Mouse (Mus musculus) neutrophil, adult 59 days (primary cell): ENCODE data around the gene Glipr1. TPM values are rescaled to one million over a fixed set of nuclear protein-coding genes. Genes with fewer than 3 reads are reported as not detected.

Experiments used
- total RNA-seq, 2 experiments: library from RNA; stranded (reverse); gene quantifications; 1 replicate in 1 of 2; 2 replicates in 1 of 2; pipeline ENCODE4 v1.2.4; 2023

Gene Glipr1
- total RNA-seq: 100 to 1,000 TPM; 227 to 232 TPM

DNA sequence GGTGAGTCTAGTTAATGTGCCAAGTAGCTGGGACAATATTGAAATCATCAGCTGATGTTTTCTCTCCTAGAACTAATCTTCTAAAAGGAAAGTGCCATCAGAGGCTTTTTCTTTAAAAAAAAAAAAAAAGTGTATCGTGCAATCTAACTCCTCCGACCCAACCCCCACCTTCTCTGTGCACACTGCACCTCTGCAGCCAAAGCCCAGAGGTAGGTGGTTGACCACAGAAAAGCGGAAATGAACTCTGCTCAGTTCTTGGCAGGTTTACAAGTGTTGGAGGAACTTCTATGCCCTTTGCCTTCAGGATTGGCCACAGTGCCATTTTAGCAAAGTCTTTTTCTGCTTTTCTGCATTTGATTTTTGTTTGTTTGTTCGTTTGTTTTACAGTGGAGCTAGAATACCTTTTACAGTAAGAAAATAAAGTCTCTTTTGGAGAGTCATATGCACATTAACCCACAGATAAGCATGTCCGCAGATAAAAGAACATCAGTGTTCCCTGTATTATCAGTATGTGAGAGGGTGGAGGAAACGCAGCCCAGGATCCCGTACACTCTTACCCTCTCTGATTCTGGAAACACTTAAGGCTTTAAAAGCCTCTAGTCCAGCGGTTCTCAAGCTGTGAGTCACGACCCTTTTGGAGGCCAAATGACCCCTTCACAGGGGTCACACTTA lies at the start of gene Glipr1:
Glipr1 (minus strand) TSS at position 88 of the 672 bp plus-strand sequence.

DNA sequence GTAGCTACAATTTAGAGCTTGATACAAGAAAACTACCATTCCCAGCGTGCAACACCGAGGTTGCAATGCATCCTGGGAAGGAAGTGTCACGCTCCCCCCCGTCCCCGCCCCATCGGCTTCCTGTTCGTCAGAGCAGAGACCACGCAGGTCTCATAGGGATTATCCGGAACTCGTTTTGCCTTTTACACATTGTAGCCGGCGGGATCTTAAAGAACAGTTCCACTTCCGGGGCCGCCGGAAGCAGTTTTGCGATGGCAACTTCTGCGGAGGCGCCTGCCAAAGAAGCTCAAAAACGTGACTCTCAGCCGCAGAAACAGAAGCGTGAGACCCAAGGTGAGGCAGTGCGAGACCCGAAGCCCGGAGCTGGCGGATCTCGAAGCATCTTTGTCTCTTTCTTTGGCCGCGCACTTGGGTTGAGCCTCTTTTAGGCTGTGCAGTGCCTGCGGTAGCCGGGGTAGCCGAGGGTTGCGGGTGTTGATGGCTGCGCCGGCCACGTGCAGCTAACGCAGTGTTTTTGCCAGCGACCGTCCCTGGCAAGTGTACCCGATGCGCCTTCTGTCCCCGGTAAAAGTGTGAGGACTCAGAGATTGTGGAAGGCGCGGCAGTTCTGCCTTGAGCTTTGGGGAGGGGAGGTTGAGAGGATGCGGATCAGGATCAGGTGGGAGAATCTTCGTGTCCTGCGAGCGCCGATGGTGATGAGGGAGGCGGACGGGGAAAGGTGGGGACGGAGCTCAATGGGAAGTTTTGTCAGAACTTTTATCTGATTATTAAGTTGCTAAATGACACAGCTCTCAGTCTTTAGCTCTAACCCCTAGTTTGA lies 29.7 kb downstream of the Glipr1 start, which contains the start of gene Krr1:
Krr1 (plus strand) TSS at position 123 of the 820 bp plus-strand sequence.

Other genes starting within 250 kb of the Glipr1 start
- gene Krr1, start 30.0 kb downstream of the Glipr1 start, total RNA-seq: 10 to 100 TPM; 27.9 to 33.1 TPM
- not detected for gene Glipr1l1, start 57.6 kb upstream of the Glipr1 start, total RNA-seq
- not detected for gene Glipr1l2, start 80.7 kb upstream of the Glipr1 start, total RNA-seq
- gene Glipr1l3, start 157.7 kb upstream of the Glipr1 start, total RNA-seq: not detected
- not detected for gene Caps2, start 161.0 kb upstream of the Glipr1 start, total RNA-seq